Mouse (Mus musculus): ENCODE results near the gene Pak4. TPM values are rescaled to one million over a fixed set of nuclear protein-coding genes. Genes with fewer than 3 reads are reported as not detected.
"Not testable (repeated sequence)": the region's sequence is repeated elsewhere in the genome, so short reads cannot be mapped to it uniquely, and the experiment has no call there.

Gene Pak4
- polyA plus RNA-seq, 1 experiment from 2014 or later, result 33.9 TPM

DNA sequence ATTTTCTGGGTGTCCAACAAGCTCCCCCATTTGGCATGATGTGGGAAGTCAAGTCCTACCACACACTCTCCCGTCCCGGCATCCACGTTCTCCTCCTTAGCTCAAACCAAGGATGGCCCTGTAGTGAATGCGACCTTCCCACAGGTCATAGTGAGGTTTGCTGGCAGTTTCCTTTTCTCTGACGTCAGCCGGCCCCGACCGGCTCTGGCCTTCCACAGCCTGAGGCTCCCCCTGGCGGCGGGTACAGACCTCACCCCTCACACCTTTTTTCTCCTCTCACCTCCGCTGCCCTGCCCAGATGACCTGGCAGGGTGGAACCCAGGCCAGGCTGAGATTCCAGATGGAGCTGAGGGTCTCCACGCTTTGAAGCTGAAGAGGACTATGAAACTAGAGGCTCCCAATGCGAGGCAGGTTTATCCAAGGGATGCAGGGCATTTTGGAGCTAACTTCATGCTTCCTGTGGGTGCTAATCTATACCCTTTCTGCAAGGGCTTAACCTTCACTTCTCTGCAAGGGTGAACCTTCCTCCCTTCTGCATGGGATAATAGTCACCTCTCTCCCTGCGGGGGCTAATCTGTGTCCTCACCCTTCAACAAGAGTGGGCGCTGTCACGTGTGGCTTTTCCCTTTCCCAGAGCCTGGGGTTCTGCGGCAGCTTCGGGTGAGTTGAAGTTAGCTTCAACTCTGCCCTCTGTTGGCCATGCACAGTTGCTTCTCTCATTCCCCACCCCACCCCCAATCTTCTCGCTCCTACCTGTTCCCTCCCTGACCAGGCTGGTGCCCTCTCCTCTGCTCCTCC lies 69.9 kb downstream of the Pak4 start:
- no peaks in the 10 kb centered on the region for H3K27me3 ChIP-seq (ENCODE audit: control insufficient read depth, insufficient read depth, low read length)
- no peaks in the 10 kb centered on the region for H3K4me1 ChIP-seq (replicated peaks; ENCODE audit: control insufficient read depth, insufficient read depth)
- H3K36me3 ChIP-seq (ENCODE audit: control insufficient read depth, insufficient read depth, low read length), result no peaks in the 10 kb centered on the region
- TF ChIP-seq CTCF (IDR thresholded peaks at IDR 0.05; ENCODE audit: low read depth) (peak; percentile 92), EP300 (optimal IDR thresholded peaks at IDR 0.05) (no peak)
- DNase-seq (ENCODE audit: low spot score) (peak; percentile 89), ATAC-seq (ENCODE audit: low FRiP score, low TSS enrichment) (peak; percentile 85)
- H3K4me3 ChIP-seq (ENCODE audit: low read depth, low read length), result no peak overlapping the region
- H3K27ac ChIP-seq (replicated peaks), result no peak overlapping the region
- H3K9ac ChIP-seq (ENCODE audit: low read length), result no peak overlapping the region
- H3K4me2 ChIP-seq (replicated peaks; ENCODE audit: low read depth), result no peak overlapping the region
- WGBS, result 5% methylated on average over 19 of the region's 19 CpGs
- H3K9me3 ChIP-seq (ENCODE audit: control insufficient read depth, low read length), result no peaks in the 10 kb centered on the region

DNA sequence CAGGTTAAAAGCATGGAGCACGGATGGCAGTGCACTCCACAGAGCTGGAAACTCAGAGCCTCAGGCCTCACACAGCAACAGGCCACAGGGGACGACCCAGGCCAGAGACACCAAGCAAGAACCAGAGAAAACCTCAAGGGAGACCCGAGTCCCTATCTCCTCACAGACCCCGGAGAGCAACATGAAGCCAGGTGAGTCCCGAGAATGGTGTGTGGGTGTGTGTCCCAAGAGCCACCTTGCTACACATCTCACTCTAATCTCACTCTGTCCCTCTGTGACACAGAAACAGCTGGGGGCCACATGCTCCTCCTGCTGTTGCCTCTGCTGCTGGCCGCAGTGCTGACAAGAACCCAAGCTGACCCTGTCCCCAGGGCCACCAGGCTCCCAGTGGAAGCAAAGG lies 75.4 kb downstream of the Pak4 start, which contains the start of gene Ifnl3:
Gene Ifnl3 (plus strand): TSS at position 301 of the 400 bp plus-strand sequence.
- H3K4me3 ChIP-seq (ENCODE audit: low read depth, low read length); H3K4me1 ChIP-seq (replicated peaks; ENCODE audit: control insufficient read depth, insufficient read depth); DNase-seq (ENCODE audit: low spot score); H3K9ac ChIP-seq (ENCODE audit: low read length); H3K27me3 ChIP-seq (ENCODE audit: control insufficient read depth, insufficient read depth, low read length); H3K27ac ChIP-seq (replicated peaks); ATAC-seq (ENCODE audit: low FRiP score, low TSS enrichment); H3K4me2 ChIP-seq (replicated peaks; ENCODE audit: low read depth); H3K36me3 ChIP-seq (ENCODE audit: control insufficient read depth, insufficient read depth, low read length); H3K9me3 ChIP-seq (ENCODE audit: control insufficient read depth, low read length): not testable (repeated sequence)
- 66% methylated on average over 5 of the region's 6 CpGs for WGBS

DNA sequence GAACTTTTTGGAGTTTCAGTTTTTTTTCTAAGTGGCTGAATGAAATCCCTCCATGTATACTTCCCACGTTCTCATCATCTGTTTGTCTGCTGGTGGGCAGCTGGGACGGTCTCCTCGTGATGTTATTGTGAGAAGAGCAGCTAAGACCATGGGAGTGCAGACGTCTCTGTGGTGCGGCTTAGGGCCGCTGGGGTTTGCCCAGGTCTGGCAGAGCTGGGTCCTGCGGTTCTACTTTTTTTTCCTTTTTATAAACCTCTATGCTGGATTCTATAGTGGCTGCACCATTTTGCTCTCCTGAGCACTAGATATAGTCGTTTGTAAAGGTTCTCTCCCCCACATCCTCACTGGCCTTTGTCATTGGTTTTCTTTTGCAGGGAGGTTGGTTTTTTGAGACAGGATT lies 86.5 kb downstream of the Pak4 start:
- H3K27me3 ChIP-seq (ENCODE audit: control insufficient read depth, insufficient read depth, low read length), result no peaks in the 10 kb centered on the region
- ATAC-seq (ENCODE audit: low FRiP score, low TSS enrichment), result no peak
- H3K4me3 ChIP-seq (ENCODE audit: low read depth, low read length), result no peak overlapping the region
- no peak overlapping the region for H3K9ac ChIP-seq (ENCODE audit: low read length)
- H3K36me3 ChIP-seq (ENCODE audit: control insufficient read depth, insufficient read depth, low read length), result no peaks in the 10 kb centered on the region
- no peak for TF ChIP-seq EP300 (optimal IDR thresholded peaks at IDR 0.05)
- no peak for TF ChIP-seq CTCF (IDR thresholded peaks at IDR 0.05; ENCODE audit: low read depth)
- no peak for DNase-seq (ENCODE audit: low spot score)
- no peaks in the 10 kb centered on the region for H3K9me3 ChIP-seq (ENCODE audit: control insufficient read depth, low read length)
- H3K4me2 ChIP-seq (replicated peaks; ENCODE audit: low read depth), result no peak overlapping the region
- no peaks in the 10 kb centered on the region for H3K4me1 ChIP-seq (replicated peaks; ENCODE audit: control insufficient read depth, insufficient read depth)
- no peak overlapping the region for H3K27ac ChIP-seq (replicated peaks)
- WGBS, result 69% methylated on average over 8 of the region's 8 CpGs

GRCm38 (mm10) chr7:28510405-28510974 lies 87.5 kb downstream of the Pak4 start, which contains the start of gene Ifnl2:
Gene Ifnl2 (minus strand): TSS chr7:28510455.
- not testable (repeated sequence) for H3K9ac ChIP-seq (ENCODE audit: low read length); H3K4me1 ChIP-seq (replicated peaks; ENCODE audit: control insufficient read depth, insufficient read depth); H3K4me3 ChIP-seq (ENCODE audit: low read depth, low read length); H3K27me3 ChIP-seq (ENCODE audit: control insufficient read depth, insufficient read depth, low read length); H3K27ac ChIP-seq (replicated peaks); H3K4me2 ChIP-seq (replicated peaks; ENCODE audit: low read depth); DNase-seq (ENCODE audit: low spot score); ATAC-seq (ENCODE audit: low FRiP score, low TSS enrichment); H3K9me3 ChIP-seq (ENCODE audit: control insufficient read depth, low read length); H3K36me3 ChIP-seq (ENCODE audit: control insufficient read depth, insufficient read depth, low read length)
- WGBS, result 44% methylated on average over 8 of the region's 8 CpGs

- H3K36me3 ChIP-seq (ENCODE audit: control insufficient read depth, insufficient read depth, low read length); DNase-seq (ENCODE audit: low spot score); H3K27me3 ChIP-seq (ENCODE audit: control insufficient read depth, insufficient read depth, low read length); H3K4me1 ChIP-seq (replicated peaks; ENCODE audit: control insufficient read depth, insufficient read depth); H3K27ac ChIP-seq (replicated peaks); H3K9ac ChIP-seq (ENCODE audit: low read length); H3K9me3 ChIP-seq (ENCODE audit: control insufficient read depth, low read length); H3K4me2 ChIP-seq (replicated peaks; ENCODE audit: low read depth); H3K4me3 ChIP-seq (ENCODE audit: low read depth, low read length): not testable (repeated sequence)
- WGBS, result 94% methylated on average over 2 of the region's 2 CpGs
- ATAC-seq (ENCODE audit: low FRiP score, low TSS enrichment), result 0 out of 2 replicates have a peak, but pooled peaks have one; percentile 24
These were observed 88.9 kb downstream of the Pak4 start for GRCm38 (mm10) chr7:28509121-28509520.

Small RNA genes lying within 50 kb of the gene (microRNA-seq; reads per million reads assigned to microRNA genes)
- gene Mir7049, result not detected

Other genes starting within 250 kb of the Pak4 start
- gene Rps16, start 247.5 kb downstream of the Pak4 start, polyA plus RNA-seq (2015; fragmentation: Nextera tagmentation; extraction: Ambion mirVana), result 880 and 955 TPM in 2 replicates
- gene Plekhg2, start 225.6 kb downstream of the Pak4 start, polyA plus RNA-seq (2015; fragmentation: Nextera tagmentation; extraction: Ambion mirVana), result 13.4 and 15.1 TPM in 2 replicates
- gene Zfp36, start 217.9 kb downstream of the Pak4 start, polyA plus RNA-seq (2015; fragmentation: Nextera tagmentation; extraction: Ambion mirVana), result 29.1 and 29.4 TPM in 2 replicates
- gene Med29, start 205.5 kb downstream of the Pak4 start, polyA plus RNA-seq (2015; fragmentation: Nextera tagmentation; extraction: Ambion mirVana), result 27.5 and 28.3 TPM in 2 replicates
- gene Paf1, start 205.2 kb downstream of the Pak4 start, polyA plus RNA-seq (2015; fragmentation: Nextera tagmentation; extraction: Ambion mirVana), result 35.9 and 38.6 TPM in 2 replicates
- 18.9 and 23.1 TPM in 2 replicates for gene Gmfg, start 160.7 kb downstream of the Pak4 start, polyA plus RNA-seq (2015; fragmentation: Nextera tagmentation; extraction: Ambion mirVana)
- 0.96 and 1.3 TPM in 2 replicates for gene Lrfn1, start 146.2 kb downstream of the Pak4 start, polyA plus RNA-seq (2015; fragmentation: Nextera tagmentation; extraction: Ambion mirVana)
- not detected in 2 replicates for gene Ifnl2, start 87.7 kb downstream of the Pak4 start, polyA plus RNA-seq (2015; fragmentation: Nextera tagmentation; extraction: Ambion mirVana)
- not detected in 2 replicates for gene Ifnl3, start 75.3 kb downstream of the Pak4 start, polyA plus RNA-seq (2015; fragmentation: Nextera tagmentation; extraction: Ambion mirVana)
- 87.1 and 87.6 TPM in 2 replicates for gene Sycn, start 57.3 kb downstream of the Pak4 start, polyA plus RNA-seq (2015; fragmentation: Nextera tagmentation; extraction: Ambion mirVana)
- gene Nccrp1, start 50.9 kb downstream of the Pak4 start, polyA plus RNA-seq (2015; fragmentation: Nextera tagmentation; extraction: Ambion mirVana), result 20.1 and 27.2 TPM in 2 replicates
- 9.8 and 12.0 TPM in 2 replicates for gene Samd4b, start within 50 bp of the Pak4 start, polyA plus RNA-seq (2015; fragmentation: Nextera tagmentation; extraction: Ambion mirVana)
- gene Acp7, start 33.1 kb upstream of the Pak4 start, polyA plus RNA-seq (2015; fragmentation: Nextera tagmentation; extraction: Ambion mirVana), result 10.9 and 12.4 TPM in 2 replicates
- 1.7 and 2.4 TPM in 2 replicates for gene Fbxo27, start 94.7 kb upstream of the Pak4 start, polyA plus RNA-seq (2015; fragmentation: Nextera tagmentation; extraction: Ambion mirVana)
- 5.6 and 6.1 TPM in 2 replicates for gene Fbxo17, start 118.6 kb upstream of the Pak4 start, polyA plus RNA-seq (2015; fragmentation: Nextera tagmentation; extraction: Ambion mirVana)
- 113 and 118 TPM in 2 replicates for gene Mrps12, start 143.6 kb upstream of the Pak4 start, polyA plus RNA-seq (2015; fragmentation: Nextera tagmentation; extraction: Ambion mirVana)
- gene Sars2, start 143.8 kb upstream of the Pak4 start, polyA plus RNA-seq (2015; fragmentation: Nextera tagmentation; extraction: Ambion mirVana), result 11.4 and 12.3 TPM in 2 replicates
- not detected in 2 replicates for gene Ccer2, start 158.0 kb upstream of the Pak4 start, polyA plus RNA-seq (2015; fragmentation: Nextera tagmentation; extraction: Ambion mirVana)
- gene Sirt2, start 168.6 kb upstream of the Pak4 start, polyA plus RNA-seq (2015; fragmentation: Nextera tagmentation; extraction: Ambion mirVana), result 35.3 and 39.3 TPM in 2 replicates
- gene Nfkbib, start 169.3 kb upstream of the Pak4 start, polyA plus RNA-seq (2015; fragmentation: Nextera tagmentation; extraction: Ambion mirVana), result 31.2 and 33.0 TPM in 2 replicates
- gene Rinl, start 190.8 kb upstream of the Pak4 start, polyA plus RNA-seq (2015; fragmentation: Nextera tagmentation; extraction: Ambion mirVana), result 2.1 and 2.6 TPM in 2 replicates
- gene Hnrnpl, start 210.4 kb upstream of the Pak4 start, polyA plus RNA-seq (2015; fragmentation: Nextera tagmentation; extraction: Ambion mirVana), result 153 and 156 TPM in 2 replicates
- 426 and 435 TPM in 2 replicates for gene Ech1, start 227.0 kb upstream of the Pak4 start, polyA plus RNA-seq (2015; fragmentation: Nextera tagmentation; extraction: Ambion mirVana)
- 469 and 489 TPM in 2 replicates for gene Lgals4, start 235.7 kb upstream of the Pak4 start, polyA plus RNA-seq (2015; fragmentation: Nextera tagmentation; extraction: Ambion mirVana)

Measured in stomach, postnatal 0 days (tissue).